Mouse (Mus musculus): ENCODE measurements around the gene Gm11214. TPM values are rescaled to one million over a fixed set of nuclear protein-coding genes. Genes with fewer than 3 reads are reported as not detected.

Gene Gm11214
- total RNA-seq (2015) (not detected in 2 replicates), total RNA-seq (2017) (not detected in 2 replicates)

DNA sequence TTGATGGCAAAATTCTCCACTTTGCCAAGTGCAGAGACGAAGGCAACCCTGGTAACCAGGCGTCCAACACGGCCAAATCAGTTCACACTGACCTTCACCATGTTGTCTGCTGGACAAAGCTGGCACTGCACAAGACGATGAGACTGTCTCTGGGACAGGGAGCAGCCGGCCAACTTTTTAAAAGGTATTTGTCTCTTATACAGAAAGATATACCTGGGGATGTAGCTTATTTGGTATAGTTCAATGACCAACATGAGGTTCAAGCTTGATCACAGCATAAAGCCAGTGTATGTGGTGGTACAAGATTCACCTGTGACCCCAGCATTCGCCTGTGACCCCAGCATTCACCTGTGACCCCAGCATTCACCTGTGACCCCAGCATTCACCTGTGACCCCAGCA lies at the start of gene Gm11214:
Gene Gm11214 (minus strand): TSS at position 101 of the 400 bp plus-strand sequence.
- no peak for ATAC-seq (ENCODE audit: poor library complexity, severe bottlenecking)

GRCm38 (mm10) chr4:63711886-63712285 lies 48.7 kb upstream of the Gm11214 start:
- peak; percentile 67 for ATAC-seq (ENCODE audit: poor library complexity, severe bottlenecking)

- ATAC-seq (ENCODE audit: poor library complexity, severe bottlenecking), result peak; percentile 47; the same call in 1 of the 2 replicates
Measured at GRCm38 (mm10) chr4:63710431-63711220, 47.4 kb upstream of the Gm11214 start.

DNA sequence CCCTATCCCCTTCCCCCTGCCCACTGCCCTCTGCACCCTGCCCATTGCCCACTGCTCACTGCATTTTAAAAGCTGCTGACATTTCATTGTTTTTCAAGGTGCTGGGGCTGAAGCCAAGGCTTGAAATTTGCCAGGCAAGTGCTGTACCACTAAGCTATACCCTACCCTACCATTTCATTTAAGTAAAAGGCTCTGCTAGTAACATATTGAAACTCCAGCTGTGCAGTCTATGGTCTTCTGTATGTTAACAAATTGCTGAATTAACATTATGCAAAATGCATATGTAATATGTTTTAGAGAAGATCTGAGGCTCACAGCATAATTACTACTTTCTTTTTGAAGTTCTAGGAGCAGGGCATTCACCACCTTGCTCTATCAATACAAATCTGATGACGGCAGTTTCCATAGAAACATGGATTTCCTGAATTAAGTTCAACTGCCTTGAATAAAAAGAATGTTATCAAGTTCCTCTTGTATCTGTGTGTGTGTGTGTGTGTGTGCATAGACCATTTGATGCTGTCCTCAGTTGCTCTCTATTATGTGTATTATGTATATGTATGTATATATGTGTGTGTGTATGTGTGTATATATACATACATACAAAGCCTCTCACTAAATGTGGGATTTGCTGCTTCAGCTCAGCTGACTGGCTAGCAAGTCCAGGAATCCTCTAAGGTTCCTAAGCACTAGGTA lies 43.2 kb upstream of the Gm11214 start:
- ATAC-seq (ENCODE audit: poor library complexity, severe bottlenecking), result no peak

- ATAC-seq (ENCODE audit: poor library complexity, severe bottlenecking), result peak; percentile 40; the same call in 1 of the 2 replicates
Measured at GRCm38 (mm10) chr4:63704232-63704631, 41.1 kb upstream of the Gm11214 start.

GRCm38 (mm10) chr4:63703686-63704085 lies 40.5 kb upstream of the Gm11214 start:
- ATAC-seq (ENCODE audit: poor library complexity, severe bottlenecking), result no peak

- ATAC-seq (ENCODE audit: poor library complexity, severe bottlenecking), result no peak
Measured at GRCm38 (mm10) chr4:63702006-63702704, 39.0 kb upstream of the Gm11214 start.

DNA sequence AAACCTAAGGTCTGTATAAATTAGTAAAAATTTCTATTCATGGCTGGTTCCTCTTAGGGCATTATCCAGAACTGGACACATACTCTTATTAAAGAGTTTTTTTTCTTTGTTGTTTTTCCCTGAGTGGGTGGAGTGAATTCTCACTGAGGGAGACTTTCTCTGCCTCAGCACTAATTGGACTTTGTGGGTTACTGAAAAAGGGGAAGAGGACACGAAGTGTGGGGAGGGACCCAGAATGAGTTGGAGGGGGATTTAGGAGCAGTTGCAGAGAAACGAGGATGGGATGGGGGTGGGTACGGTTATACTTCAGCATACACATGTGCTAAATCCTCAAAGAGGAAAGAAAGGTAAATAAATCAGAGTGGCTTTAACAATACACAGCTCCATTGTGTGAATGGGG lies 36.6 kb upstream of the Gm11214 start:
- no peak for ATAC-seq (ENCODE audit: poor library complexity, severe bottlenecking)

DNA sequence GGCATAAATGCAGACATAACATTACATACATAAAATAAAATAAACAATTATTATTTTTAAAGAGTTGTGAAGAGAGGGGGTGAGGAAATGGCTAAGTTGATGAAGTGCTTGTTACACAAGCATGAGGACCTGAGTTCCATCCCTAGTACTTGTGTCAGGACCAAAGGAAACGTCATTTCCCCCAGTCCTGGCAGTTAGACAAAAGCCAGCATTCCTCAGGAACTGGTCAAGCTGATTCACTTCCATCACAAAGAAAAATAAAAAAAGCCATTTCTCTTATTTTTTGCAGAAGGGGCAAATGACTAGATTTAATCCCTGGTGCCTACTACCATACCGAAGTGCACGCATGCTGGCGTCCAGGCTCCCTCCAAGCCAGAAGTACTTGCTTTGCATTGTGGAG lies 33.7 kb upstream of the Gm11214 start:
- ATAC-seq (ENCODE audit: poor library complexity, severe bottlenecking), result no peak

DNA sequence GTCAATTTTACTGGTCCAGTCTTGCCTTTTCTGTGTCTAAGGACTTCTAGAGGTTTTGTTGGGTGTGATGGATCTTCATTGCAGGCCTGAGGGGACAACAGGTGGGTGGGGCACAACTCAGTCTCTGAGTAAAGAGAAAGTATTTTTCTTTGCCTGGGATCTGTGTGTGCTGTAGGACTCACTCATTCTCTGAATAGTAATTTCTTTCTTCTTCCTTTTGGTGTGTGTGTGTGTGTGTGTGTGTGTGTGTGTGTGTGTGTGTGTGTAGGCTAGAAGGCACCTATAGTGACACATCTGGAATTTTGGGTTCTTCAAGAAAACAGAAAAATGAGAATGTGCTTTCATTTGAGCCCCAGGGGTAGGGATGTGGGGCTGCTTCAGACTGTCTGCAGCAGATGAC lies 29.2 kb upstream of the Gm11214 start:
- no peak for ATAC-seq (ENCODE audit: poor library complexity, severe bottlenecking)

GRCm38 (mm10) chr4:63687429-63687828 lies 24.2 kb upstream of the Gm11214 start:
- no peak for ATAC-seq (ENCODE audit: poor library complexity, severe bottlenecking)

- peak; percentile 65 for ATAC-seq (ENCODE audit: poor library complexity, severe bottlenecking)
Measured at GRCm38 (mm10) chr4:63686157-63686556, 23.0 kb upstream of the Gm11214 start.

DNA sequence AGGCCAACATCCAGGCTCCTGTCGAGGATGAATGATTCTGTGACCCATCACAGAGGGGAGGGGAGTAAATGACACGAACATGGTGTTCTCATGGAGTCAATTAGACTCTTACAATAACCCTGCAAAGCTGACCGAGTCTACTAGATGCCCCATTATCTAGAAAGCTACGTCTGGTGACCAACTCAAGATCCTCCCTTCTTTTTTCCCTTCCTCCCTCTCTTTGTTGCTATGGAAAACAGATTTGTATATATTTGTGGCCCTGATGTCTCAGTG lies 22.0 kb upstream of the Gm11214 start:
- no peak for ATAC-seq (ENCODE audit: poor library complexity, severe bottlenecking)

GRCm38 (mm10) chr4:63684412-63685252 lies 21.5 kb upstream of the Gm11214 start:
- ATAC-seq (ENCODE audit: poor library complexity, severe bottlenecking), result no peak

DNA sequence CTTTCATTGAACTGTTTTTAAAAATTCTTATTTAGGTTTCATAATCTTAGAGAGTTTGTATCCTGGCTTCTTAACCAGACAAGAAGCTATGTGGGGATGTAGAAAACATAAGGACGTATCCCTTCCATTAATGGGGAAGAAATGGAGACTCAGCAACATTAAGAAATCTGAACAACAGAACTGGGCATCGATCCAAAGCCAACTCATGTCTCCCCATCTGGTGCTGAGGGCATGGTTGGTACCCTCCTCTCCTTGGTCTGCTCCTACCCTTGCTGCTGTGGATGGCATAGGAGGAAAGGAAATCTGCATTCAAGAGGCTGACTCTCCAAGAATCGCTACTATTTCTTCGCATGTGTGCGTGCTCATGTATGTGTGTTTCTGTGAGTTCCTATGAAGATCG lies 20.5 kb upstream of the Gm11214 start:
- no peak for ATAC-seq (ENCODE audit: poor library complexity, severe bottlenecking)

- ATAC-seq (ENCODE audit: poor library complexity, severe bottlenecking), result peak; percentile 90
Measured at GRCm38 (mm10) chr4:63683056-63683455, 19.9 kb upstream of the Gm11214 start.

DNA sequence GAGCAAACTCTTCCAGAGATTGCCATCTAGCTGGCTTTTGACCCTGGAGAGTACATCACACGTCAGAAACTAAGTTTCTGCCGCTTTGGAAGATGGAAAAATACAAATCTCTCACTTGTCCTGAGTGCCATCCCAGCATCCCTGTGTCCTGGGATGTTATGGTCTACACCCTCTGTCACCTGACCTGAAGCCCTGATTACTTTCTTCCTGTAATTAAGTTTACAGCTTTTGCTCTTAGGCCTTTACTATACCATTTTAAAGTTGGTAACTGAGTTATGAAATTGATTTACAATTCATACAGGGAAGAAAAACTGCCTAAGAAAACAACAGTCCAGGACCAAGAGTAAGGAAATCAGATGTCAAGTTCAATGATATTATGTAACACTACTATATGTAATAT lies 19.3 kb upstream of the Gm11214 start:
- no peak for ATAC-seq (ENCODE audit: poor library complexity, severe bottlenecking)

- ATAC-seq (ENCODE audit: poor library complexity, severe bottlenecking), result no peak
Measured at GRCm38 (mm10) chr4:63681557-63681956, 18.4 kb upstream of the Gm11214 start.

DNA sequence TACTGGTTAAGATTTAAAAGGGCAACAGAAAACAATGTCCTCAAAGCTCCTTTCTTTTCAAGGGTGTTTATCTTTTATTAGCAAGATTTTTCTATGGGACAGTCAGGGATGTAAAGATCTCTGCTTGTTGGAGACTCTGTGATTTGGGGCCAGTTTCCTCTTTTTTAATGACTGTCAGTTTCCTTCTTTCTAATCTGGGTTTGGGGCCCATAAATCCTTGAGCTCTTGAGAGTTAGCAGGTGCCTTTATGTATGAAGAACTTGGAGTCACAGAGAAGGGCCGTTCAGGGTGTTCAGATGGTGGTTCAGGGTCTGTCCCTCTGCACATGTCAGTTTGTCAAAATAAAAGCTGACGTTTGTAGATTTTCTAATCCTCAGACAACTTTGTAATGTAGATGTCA lies 11.9 kb upstream of the Gm11214 start:
- peak; percentile 54 for ATAC-seq (ENCODE audit: poor library complexity, severe bottlenecking)

- peak; percentile 84 for ATAC-seq (ENCODE audit: poor library complexity, severe bottlenecking)
Measured at GRCm38 (mm10) chr4:63668255-63668654, 5.1 kb upstream of the Gm11214 start.

GRCm38 (mm10) chr4:63665738-63666137 lies 2.6 kb upstream of the Gm11214 start:
- ATAC-seq (ENCODE audit: poor library complexity, severe bottlenecking), result no peak

All from megakaryocyte, adult 5-6 weeks (primary cell).